Mouse (Mus musculus) gastrocnemius, adult 18-20 months (tissue): ENCODE measurements around the gene Spc25. TPM values are rescaled to one million over a fixed set of nuclear protein-coding genes. Genes with fewer than 3 reads are reported as not detected.

Experiments
- DNase-seq: peaks from one replicate; pipeline ENCODE4 v3.0.0; 2021; ENCODE audit warnings: low spot score
- total RNA-seq, 2 experiments: library from RNA; stranded (reverse); gene quantifications; 2 replicates each; pipeline ENCODE4 v1.2.3; 2021

Gene Spc25
- total RNA-seq, 2 experiments from 2014 or later = 0.45 to 0.55 TPM

DNA sequence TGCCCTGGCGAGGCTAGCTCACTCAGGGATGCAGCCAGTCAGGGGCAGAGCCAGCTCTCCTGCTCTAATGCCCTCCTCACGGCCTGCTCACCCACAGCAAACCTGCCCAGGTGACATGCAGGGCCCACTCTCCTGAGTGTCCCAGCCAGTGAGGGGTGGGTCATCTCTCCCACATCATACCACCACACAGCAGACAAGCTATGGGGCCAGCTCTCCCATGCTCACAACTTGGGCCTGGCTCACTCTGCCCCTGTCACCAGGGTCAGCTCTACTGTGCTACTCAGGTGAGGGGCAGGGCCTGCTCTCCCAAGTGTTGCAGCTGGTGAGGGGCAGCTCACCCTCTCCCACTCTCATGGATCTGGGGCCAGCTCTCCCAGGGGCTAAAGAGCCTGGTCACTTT lies 18.0 kb downstream of the Spc25 start:
- no peak for DNase-seq

DNA sequence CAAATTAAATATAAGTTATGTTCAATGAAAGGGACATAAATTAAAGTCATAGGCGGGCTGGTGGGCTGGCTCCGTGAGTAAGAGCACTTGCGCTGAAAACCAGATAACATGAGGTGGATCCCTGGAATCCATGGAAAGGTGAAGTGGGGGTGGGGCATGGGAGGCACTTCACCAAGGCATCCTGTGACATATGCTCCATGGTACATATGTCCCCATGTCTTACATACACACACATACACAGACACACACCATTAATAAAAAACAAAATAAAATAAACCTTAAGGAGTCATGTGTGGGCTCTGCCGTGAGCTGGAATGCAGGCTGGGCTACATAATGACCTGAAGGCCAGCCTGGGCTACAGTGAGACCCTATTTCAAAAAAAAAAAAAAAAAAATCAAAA lies 26.3 kb downstream of the Spc25 start:
- DNase-seq = no peak

DNA sequence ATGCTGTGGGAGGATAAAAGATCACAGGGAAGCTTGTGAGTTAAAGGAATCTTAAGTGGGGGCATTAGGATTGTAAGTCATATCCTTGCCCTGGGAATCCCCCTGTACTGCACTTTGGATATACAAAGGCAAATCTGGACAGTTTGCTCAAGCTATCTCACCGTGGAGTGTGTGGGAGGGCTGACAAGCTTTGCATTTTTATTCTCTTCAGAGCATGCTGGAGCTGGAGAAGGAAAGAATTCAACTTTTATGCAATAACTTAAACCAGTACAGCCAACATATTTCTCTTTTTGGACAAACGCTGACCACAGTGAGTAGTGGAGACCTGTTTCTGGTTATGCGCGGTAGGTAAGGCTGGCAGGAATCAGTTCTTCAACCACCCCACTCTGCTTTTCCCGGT lies 30.7 kb downstream of the Spc25 start:
- DNase-seq = no peak

DNA sequence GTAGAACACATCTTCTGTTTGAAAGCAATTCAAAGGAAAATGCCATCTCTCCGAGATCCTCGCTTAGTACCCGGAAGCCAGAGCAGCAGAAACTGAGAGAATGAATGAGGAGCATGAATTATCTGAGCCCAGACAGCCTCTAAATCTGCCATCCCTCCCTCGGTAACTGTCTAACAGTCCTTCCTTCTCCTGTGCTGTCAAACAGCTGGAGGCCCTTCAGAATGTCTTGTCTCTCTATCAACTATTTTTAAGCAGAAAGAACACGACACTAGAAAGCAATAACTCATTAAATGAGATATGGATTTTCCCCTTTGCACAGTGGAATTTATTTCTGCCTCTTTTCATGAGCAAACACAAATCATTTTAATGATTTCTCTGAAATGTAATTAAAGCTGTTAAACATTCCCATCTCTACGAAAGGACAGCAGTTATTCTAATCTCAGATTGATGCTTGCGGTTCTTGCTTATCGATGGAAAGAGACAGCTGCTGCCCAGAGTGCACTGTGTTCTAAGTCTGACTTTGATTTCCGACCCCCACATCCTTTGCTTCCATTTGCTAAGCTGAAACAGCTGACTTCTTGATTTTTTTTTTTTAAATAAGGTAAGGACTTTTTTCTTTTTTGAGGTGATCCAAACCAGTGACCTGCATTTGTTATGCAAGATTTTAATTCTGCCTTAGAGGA lies 35.5 kb downstream of the Spc25 start:
- DNase-seq = no peak

DNA sequence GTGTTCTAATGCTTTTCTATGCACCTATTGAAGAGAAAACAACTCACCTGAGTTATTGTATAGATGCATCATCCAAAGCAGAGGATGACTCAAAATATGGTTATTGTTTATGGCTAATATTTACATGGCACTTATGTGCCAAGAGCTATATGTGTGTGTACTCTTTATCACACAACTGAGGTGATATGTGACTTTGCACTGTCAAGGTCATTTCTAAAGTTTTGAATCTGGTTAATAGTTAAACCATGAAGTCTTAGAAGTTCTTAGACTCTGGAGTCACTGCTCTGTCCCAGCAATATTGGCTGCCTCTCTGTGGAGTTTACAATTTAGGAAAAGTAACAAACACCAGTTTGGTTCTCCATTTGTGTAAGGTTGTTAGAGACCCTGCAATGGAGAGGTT lies 47.1 kb downstream of the Spc25 start:
- DNase-seq = no peak

DNA sequence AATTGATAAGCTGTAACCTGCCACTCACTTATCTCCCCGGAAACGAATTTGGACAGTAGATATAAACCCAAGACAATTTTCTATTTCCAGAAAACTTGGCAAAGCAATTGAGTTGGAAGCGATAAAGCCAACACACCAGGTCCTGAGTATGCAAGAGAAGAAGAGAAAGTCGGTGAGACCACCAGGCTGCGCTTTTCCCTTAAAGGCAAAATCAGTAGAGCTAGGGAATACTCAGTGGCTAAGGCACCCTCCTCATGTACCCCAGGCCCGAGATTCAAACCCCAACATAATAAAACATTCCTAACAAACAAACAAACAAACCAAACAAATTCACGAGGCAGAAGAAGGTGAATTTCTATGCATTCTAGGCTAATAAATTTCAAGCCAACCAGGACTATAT lies 49.7 kb downstream of the Spc25 start:
- DNase-seq = no peak

DNA sequence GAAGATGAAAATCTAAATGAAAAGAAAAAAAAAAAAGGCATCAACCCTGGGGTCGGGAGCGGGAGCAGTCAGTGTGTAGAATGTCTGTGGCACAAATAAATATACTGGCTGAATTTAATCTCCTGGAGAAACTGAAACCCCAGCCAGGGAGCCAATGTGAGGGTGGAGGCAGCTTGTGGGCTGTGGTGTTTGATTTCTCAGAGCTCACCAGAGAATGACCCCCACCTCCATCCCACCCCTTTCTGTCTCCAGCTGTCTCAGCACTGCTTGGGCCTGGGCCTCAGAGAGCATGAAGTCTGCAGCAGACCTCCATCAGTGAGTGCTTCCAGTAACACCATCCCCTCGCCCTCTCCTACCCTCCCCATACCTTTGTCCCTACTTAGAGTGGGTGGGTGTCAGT lies 50.1 kb downstream of the Spc25 start:
- peak; percentile 10 for DNase-seq

DNA sequence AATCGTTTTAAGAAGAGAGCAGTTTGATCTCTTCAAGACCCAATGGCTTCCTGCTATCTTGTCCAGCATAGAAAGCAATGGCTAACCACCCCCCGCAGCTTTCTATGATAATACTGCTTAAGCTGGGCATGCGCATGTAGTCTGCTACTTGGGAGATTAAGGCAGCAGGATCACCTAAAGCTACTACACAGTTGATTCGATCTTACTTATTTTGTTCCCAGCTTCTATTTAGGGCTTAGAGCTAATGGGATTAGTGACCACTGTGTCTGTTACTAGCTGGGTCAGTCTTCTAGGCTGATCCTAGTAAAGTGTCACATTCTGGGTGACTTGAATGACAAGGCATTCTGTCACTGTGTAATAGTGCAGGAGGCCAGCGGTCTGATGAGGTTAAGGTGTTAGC lies 55.2 kb downstream of the Spc25 start:
- no peak for DNase-seq

DNA sequence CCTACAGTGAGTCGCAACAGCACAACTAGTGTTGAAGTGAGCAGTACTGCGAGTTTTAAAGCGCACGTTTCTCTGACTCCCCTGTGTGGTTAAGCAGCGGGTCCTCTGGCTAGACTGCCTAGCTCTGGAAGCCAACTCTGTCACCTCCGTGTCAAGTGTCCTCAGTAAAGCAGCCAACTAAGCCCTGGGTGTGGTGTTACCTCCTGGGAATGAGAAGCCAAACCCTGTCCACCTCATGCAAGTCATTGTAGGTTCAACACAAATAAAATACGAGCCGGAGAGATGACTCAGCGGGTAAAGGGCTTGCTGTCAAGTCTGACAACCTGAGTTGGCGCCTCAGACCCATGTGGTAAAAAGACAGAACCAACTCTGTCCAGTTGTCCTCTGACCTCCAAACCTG lies 56.8 kb downstream of the Spc25 start:
- DNase-seq = peak; percentile 42

DNA sequence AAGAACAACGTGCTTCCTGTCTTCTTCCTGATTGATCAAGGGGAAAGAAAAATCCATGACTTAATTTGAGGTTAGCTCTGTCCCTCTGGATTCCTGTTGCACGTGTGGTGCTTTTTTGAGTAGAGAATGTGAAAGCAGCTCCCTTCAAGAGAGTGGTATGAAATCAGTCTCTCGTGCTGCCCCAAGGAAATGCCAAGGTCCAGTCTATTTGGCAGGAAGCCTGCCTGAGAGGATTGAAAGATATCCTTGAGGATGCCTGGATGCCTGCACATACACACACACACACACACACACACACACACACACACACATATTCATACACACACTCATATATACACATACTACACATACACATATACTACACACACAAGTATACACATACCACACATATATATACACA lies 57.3 kb downstream of the Spc25 start:
- no peak for DNase-seq

Other genes starting within 250 kb of the Spc25 start
- gene Nostrin, start 70.4 kb downstream of the Spc25 start, total RNA-seq = 1 to 10 TPM; 2.2 to 3.6 TPM
- not detected for gene G6pc2, start 4.9 kb upstream of the Spc25 start, total RNA-seq
- under 1 TPM in 1 of 2 experiments, not detected in 1; 0.14 TPM for gene Abcb11, start 136.4 kb upstream of the Spc25 start, total RNA-seq
- under 1 TPM in 1 of 2 experiments, not detected in 1; 0.05 TPM for gene Dhrs9, start 174.3 kb upstream of the Spc25 start, total RNA-seq